Mouse (Mus musculus): Measurements from ENCODE around the gene Alpi.

GRCm38 (mm10) chr1:87059042-87059665 is 42.3 kb downstream of the Alpi start:
- TF ChIP-seq CTCF (IDR thresholded peaks at IDR 0.05; ENCODE audit: borderline replicate concordance, extremely low read depth, insufficient read depth, insufficient read length) (no peak), POLR2A (IDR thresholded peaks at IDR 0.05; ENCODE audit: borderline replicate concordance, extremely low read depth, insufficient read depth, insufficient read length, poor library complexity, severe bottlenecking) (no peak)
